Mouse (Mus musculus) bone marrow macrophage, adult 2 months (primary cell): ENCODE data around the gene Grin2b. TPM values are rescaled to one million over a fixed set of nuclear protein-coding genes. Genes with fewer than 3 reads are reported as not detected.

Source experiments
- H3K27ac ChIP-seq: 2 replicates; pipeline ENCODE4 v1.5.1; 2012; ENCODE audit warnings: low read depth, low read length; ENCODE audit not compliant: insufficient read depth
- H3K4me1 ChIP-seq: 2 replicates; pipeline ENCODE4 v1.6.1; 2012; ENCODE audit warnings: low read length; ENCODE audit not compliant: control insufficient read depth, insufficient read depth
- H3K4me3 ChIP-seq: 2 replicates; pipeline ENCODE4 v1.5.1; 2012; ENCODE audit warnings: mild to moderate bottlenecking, low read length, moderate library complexity; ENCODE audit not compliant: insufficient read depth
- CTCF ChIP-seq: IDR thresholded peaks from 2 replicates; pipeline ENCODE4 v1.5.1; 2012; ENCODE audit warnings: low read depth, mild to moderate bottlenecking, low read length, moderate library complexity
- POLR2A ChIP-seq: IDR thresholded peaks from 2 replicates; pipeline ENCODE4 v1.6.1; 2012; ENCODE audit warnings: mild to moderate bottlenecking, low read depth, low read length, borderline replicate concordance
- polyA plus RNA-seq: library from polyadenylated mRNA; stranded (reverse); fragments of >200 nt; gene quantifications from 2 replicates; pipeline ENCODE4 v1.2.4, GENCODE M21; 2012; ENCODE audit not compliant: missing spikeins, insufficient read depth, insufficient read length

The Grin2b gene
- polyA plus RNA-seq, 1 experiment, result not detected

DNA sequence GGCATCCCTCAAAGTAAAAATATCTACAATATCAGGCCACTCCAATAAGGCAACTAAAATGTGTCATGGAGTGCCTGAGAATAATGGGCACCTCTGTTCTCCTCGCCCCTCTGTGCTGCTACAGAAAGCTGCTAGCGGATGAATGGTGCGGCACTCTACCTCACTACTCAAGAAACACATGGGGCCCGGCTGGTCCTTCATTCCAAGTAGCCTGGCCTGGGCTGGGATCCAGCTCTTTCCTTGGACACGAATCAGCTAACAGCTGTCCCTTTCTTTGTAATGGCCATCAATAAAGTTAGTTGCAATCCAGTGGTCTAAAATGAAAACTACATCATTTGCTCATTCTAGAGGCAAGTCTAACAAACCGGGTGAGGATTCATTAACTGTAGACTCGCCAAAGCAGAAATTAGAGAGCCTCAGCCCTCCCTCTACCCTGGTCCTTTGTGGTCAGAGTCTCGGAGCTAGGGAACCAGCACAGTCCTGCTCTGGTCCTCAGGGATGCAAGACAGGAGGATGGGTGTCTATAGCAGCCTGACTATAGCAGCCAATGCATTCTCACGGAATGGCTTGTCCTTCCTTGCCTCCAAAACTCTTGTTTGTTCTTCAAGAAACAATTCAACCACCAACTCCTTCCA is 7.8 kb downstream of the Grin2b start:
- no peak overlapping the region for H3K27ac ChIP-seq
- H3K4me3 ChIP-seq, result no peak overlapping the region
- no peak for TF ChIP-seq POLR2A
- H3K4me1 ChIP-seq, result no peaks in the 10 kb centered on the region

GRCm38 (mm10) chr6:136162090-136162489 is 11.2 kb downstream of the Grin2b start:
- TF ChIP-seq POLR2A (no peak), CTCF (no peak)
- Histone ChIP-seq H3K27ac (no peak overlapping the region), H3K4me1 (no peaks in the 10 kb centered on the region), H3K4me3 (no peak overlapping the region)

DNA sequence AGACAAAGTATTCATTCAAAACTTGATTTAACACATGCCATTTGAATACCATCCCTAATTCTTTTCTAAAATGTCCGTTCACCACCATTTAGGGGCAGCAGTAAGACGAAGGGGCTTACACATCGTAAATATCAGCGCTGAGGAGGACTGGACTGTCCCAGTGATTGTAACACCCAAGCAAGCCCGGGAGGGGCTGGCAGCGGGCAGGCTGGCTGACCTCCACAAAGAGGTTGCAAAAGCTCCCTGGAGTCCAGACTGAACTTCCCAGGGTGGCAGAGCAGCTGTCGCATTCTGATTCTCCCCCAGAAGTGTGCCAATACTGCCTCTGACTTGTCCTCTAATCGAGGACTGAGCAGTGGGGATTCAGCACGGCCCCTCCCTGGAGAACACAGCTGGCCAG is 19.9 kb downstream of the Grin2b start:
- Histone ChIP-seq H3K4me3 (no peak overlapping the region), H3K4me1 (no peaks in the 10 kb centered on the region), H3K27ac (no peak overlapping the region)
- TF ChIP-seq POLR2A (no peak), CTCF (no peak)

GRCm38 (mm10) chr6:136150064-136150463 is 23.2 kb downstream of the Grin2b start:
- H3K4me1 ChIP-seq, result no peaks in the 10 kb centered on the region
- H3K4me3 ChIP-seq, result no peak overlapping the region
- H3K27ac ChIP-seq, result no peak overlapping the region
- TF ChIP-seq POLR2A, result no peak
- no peak for TF ChIP-seq CTCF

GRCm38 (mm10) chr6:136139967-136140366 is 33.3 kb downstream of the Grin2b start:
- H3K4me3 ChIP-seq, result no peak overlapping the region
- TF ChIP-seq CTCF, result no peak
- no peaks in the 10 kb centered on the region for H3K4me1 ChIP-seq
- H3K27ac ChIP-seq, result no peak overlapping the region

DNA sequence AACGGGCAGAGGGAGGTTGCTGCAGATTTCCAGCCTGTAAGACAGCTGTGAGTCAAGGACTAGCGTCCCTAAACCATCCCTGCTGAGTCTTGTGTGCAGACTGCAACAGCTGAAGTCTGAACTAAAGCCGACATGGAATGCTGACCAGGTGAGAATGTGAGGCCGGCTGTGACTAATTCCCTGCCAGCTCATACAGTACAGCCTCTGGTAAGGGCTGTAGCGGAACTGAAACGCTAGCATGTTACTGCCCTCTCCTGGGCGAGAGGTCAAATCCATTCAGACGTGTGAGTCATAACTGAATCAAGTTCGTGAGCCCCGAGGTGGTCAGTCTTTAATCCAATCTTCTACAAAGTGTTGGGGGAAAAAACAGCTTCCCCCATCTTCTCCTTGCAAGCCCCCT is 42.9 kb downstream of the Grin2b start:
- TF ChIP-seq CTCF (no peak), POLR2A (no peak)
- Histone ChIP-seq H3K27ac (no peak overlapping the region), H3K4me3 (no peak overlapping the region), H3K4me1 (no peaks in the 10 kb centered on the region)

- Histone ChIP-seq H3K27ac (no peak overlapping the region), H3K4me1 (no peaks in the 10 kb centered on the region)
- TF ChIP-seq CTCF (no peak), POLR2A (no peak)
These were observed 50.7 kb downstream of the Grin2b start for GRCm38 (mm10) chr6:136122593-136122992.

GRCm38 (mm10) chr6:136117390-136117789 is 55.9 kb downstream of the Grin2b start:
- no peak for TF ChIP-seq CTCF
- TF ChIP-seq POLR2A, result no peak

More at GRCm38 (mm10) chr6:136122593-136122992, 50.7 kb downstream of the Grin2b start:
- H3K4me3 ChIP-seq, result no peak overlapping the region

GRCm38 (mm10) chr6:136113639-136114410 is 59.5 kb downstream of the Grin2b start:
- TF ChIP-seq POLR2A (no peak), CTCF (no peak)
- Histone ChIP-seq H3K4me3 (no peak overlapping the region), H3K27ac (no peak overlapping the region), H3K4me1 (no peaks in the 10 kb centered on the region)

More at GRCm38 (mm10) chr6:136117390-136117789, 55.9 kb downstream of the Grin2b start:
- no peak overlapping the region for H3K4me3 ChIP-seq
- H3K27ac ChIP-seq, result no peak overlapping the region
- H3K4me1 ChIP-seq, result no peaks in the 10 kb centered on the region

- no peak overlapping the region for H3K27ac ChIP-seq
- H3K4me3 ChIP-seq, result no peak overlapping the region
- no peaks in the 10 kb centered on the region for H3K4me1 ChIP-seq
- TF ChIP-seq POLR2A (no peak), CTCF (no peak)
These were observed 64.1 kb downstream of the Grin2b start for GRCm38 (mm10) chr6:136109172-136109571.

- H3K4me3 ChIP-seq, result no peak overlapping the region
- no peak for TF ChIP-seq CTCF
- TF ChIP-seq POLR2A, result no peak
- no peak overlapping the region for H3K27ac ChIP-seq
- no peaks in the 10 kb centered on the region for H3K4me1 ChIP-seq
These were observed 64.8 kb downstream of the Grin2b start for GRCm38 (mm10) chr6:136108466-136108865.
